Mouse (Mus musculus): Measurements from ENCODE around the gene Mup20.
"Not testable (repeated sequence)": the region's sequence is repeated elsewhere in the genome, so short reads cannot be mapped to it uniquely, and the experiment has no call there.

DNA sequence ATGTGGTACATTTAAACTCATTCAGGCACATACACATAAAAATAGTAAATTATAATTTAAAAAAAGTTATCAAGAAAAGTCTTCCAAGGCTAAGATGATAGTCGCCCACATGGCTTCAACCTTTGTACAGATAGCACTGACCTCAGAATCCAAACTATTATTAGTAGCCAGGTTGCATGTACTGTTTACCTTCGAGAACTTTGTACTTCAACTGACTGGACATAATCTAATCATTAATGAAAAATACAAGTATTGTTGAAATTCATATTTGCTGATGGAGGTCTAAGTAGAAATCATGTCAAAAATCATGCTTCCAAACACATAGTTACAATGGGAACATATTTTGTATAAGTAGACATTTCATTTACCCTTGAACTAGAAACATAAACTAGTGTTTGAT lies 822 bp upstream of the Mup20 start:
- TF ChIP-seq POLR2A (IDR thresholded peaks at IDR 0.05; ENCODE audit: borderline replicate concordance, control insufficient read depth, low read depth, low read length); CTCF (IDR thresholded peaks at IDR 0.05; ENCODE audit: control insufficient read depth, insufficient read depth, low read length): not testable (repeated sequence)
